Mouse (Mus musculus) duodenum, adult 2 months (tissue): ENCODE data around the gene Olfr166. TPM values are rescaled to one million over a fixed set of nuclear protein-coding genes. Genes with fewer than 3 reads are reported as not detected.

Source experiments
- polyA plus RNA-seq: library from polyadenylated mRNA; depleted of rRNA; stranded (reverse); fragments of >200 nt; gene quantifications from 2 replicates; pipeline ENCODE4 v1.2.3, GENCODE M21; 2012; ENCODE audit warnings: low replicate concordance; rRNA removed

Gene Olfr166
- polyA plus RNA-seq: not detected in 2 replicates

GRCm38 (mm10) chr16:19483394-19483793, at the start of gene Olfr166:
Gene Olfr166 (plus strand): TSS chr16:19483694.

GRCm38 (mm10) chr16:19522166-19522565, 38.7 kb downstream of the Olfr166 start, which contains the start of gene Olfr167:
Gene Olfr167 (minus strand): TSS chr16:19522266.

DNA sequence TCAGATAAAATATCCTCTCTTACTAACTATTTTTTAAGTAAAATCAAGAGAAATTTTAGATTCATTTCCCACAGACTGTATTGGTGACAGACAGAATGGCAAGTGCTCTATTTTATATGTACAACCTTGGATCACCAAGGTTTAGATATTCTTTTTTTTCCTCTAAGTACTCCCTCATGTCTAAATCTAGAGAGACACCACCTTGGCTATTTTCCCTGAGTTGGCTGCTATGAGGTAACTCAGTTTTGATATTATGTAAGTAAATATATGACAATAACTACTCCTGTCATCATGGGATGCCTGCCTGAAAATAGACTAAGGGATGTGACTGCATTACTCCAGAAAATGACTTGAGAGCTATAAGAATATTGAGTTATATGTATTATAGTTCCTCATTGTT, 52.0 kb downstream of the Olfr166 start, which contains the start of gene Olfr168:
TSS of gene Olfr168 (minus strand) at position 101 of the 400 bp plus-strand sequence.

Other genes starting within 250 kb of the Olfr166 start
- gene Olfr164, start 169.6 kb upstream of the Olfr166 start, polyA plus RNA-seq: not detected in 2 replicates
- 1.2 and 3.8 TPM in 2 replicates for gene Olfr165, start 60.6 kb upstream of the Olfr166 start, polyA plus RNA-seq
- not detected in 2 replicates for gene Olfr167, start 38.6 kb downstream of the Olfr166 start, polyA plus RNA-seq
- gene Olfr168, start 51.9 kb downstream of the Olfr166 start, polyA plus RNA-seq: not detected in 2 replicates
- gene Olfr169, start 88.1 kb downstream of the Olfr166 start, polyA plus RNA-seq: not detected in 2 replicates
- not detected in 2 replicates for gene Olfr170, start 128.2 kb downstream of the Olfr166 start, polyA plus RNA-seq
- not detected in 2 replicates for gene Olfr171, start 146.2 kb downstream of the Olfr166 start, polyA plus RNA-seq
- gene Lamp3, start 222.7 kb downstream of the Olfr166 start, polyA plus RNA-seq: not detected in 2 replicates